9 mouse cellular contexts compared by ENCODE assay signal in the genomic region with DNA sequence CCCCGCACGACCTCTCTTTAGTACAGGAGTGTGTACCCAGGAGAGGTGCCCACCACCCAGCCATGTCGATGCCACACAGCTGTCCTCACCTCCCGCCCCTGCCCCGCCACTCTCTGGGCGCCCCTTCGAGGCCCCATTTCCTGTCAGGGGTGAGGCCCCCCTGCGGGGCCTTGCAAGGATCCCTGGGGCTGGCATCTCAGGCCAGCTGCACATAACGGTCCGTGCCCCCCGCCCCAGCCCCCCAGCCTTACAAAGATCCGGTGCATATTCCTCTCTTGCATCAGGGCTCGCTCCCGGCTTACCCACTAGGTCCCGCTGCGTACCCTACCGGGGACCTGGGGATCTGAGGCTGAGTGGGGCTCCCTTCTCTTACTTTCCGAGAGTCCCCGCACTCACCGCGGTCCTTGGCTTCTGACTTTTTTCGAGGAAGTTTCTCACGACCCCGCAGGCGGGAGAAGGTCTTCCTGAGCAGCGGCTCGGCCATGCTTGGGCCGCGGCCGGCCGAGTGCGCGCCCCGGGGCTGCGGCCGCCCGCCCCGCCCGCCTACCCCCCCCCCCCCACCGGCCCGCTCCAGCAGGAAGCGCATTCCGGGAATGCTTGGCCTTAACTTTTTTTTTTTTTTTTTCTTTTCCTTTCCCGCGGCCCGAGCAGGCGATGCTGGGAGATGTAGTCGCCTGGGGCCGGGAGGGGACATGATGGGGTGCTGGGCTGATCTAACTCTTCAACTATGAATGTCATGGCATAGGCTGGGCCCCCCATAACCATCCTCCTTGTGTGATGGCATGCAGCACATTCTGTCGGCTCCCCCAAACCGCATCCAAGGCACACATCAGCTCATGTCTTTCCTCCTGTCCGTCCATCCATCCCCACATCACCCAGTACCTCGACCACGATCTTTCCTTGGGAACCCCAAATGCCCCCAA. TPM values are rescaled to one million over a fixed set of nuclear protein-coding genes. Genes with fewer than 3 reads are reported as not detected.
DNase-seq lines count a peak whose midpoint lies in the region; ATAC-seq lines count a peak whose summit lies in the region.
"Had no signal": no experiment of that assay in that cellular context is flagged by ENCODE, and none has a peak within 500 bp of the region (broad histone marks: within the 10 kb centered on the region; RNA-seq: fewer than 3 reads in every experiment).

TSS of gene Syde1 (minus strand) at position 559 of the 923 bp plus-strand sequence.

- peak within 1 kb of the TSS; percentile 83 for H3K9ac ChIP-seq in embryonic facial prominence, embryonic 13.5 days
- peak within 1 kb of the TSS; percentile 94 for H3K9ac ChIP-seq in heart, embryonic 13.5 days
- peak within 1 kb of the TSS; percentile 79 for H3K9ac ChIP-seq in kidney, embryonic 15.5 days

- intact Hi-C loops in left cerebral cortex, postnatal 4 days (cut with DNase I): no loop called here

- H3K4me3 ChIP-seq in embryonic facial prominence, embryonic 13.5 days: peak within 1 kb of the TSS; percentile 65
- peak within 1 kb of the TSS; percentile 89 for H3K4me3 ChIP-seq in heart, embryonic 13.5 days
- H3K4me3 ChIP-seq in kidney, embryonic 15.5 days (replicated peaks): peak within 1 kb of the TSS; percentile 60

- no peaks in the 10 kb centered on the region for H3K9me3 ChIP-seq in embryonic facial prominence, embryonic 13.5 days
- no peaks in the 10 kb centered on the region for H3K9me3 ChIP-seq in heart, embryonic 13.5 days
- no peaks in the 10 kb centered on the region for H3K9me3 ChIP-seq in kidney, embryonic 15.5 days (replicated peaks)
- H3K9me3 ChIP-seq: G1E had no signal

- H3K4me1 ChIP-seq in embryonic facial prominence, embryonic 13.5 days: peaks cover 16% of the 10 kb centered on the region
- peaks cover 15% of the 10 kb centered on the region for H3K4me1 ChIP-seq in heart, embryonic 13.5 days
- H3K4me1 ChIP-seq in kidney, embryonic 15.5 days: peaks cover 18% of the 10 kb centered on the region

- 3% methylated on average over 47 of the region's 54 CpGs for WGBS in embryonic facial prominence, embryonic 13.5 days
- 4% methylated on average over 48 of the region's 54 CpGs for WGBS in heart, embryonic 13.5 days
- WGBS in kidney, embryonic 15.5 days: 3% methylated on average over 51 of the region's 54 CpGs

- peak; percentile 65 for ATAC-seq in frontal cortex, adult (ENCODE audit: low TSS enrichment)
- peak; percentile 64 for ATAC-seq in embryonic facial prominence, embryonic 13.5 days (ENCODE audit: insufficient number of reproducible peaks, insufficient read depth, low FRiP score, low TSS enrichment, low read depth)
- peak; percentile 48; the same call in 1 of the 2 replicates for ATAC-seq in heart, embryonic 13.5 days (ENCODE audit: extremely low read depth, insufficient number of reproducible peaks, low FRiP score, low TSS enrichment)
- peak; percentile 84 for ATAC-seq in kidney, embryonic 15.5 days (replicated peaks; ENCODE audit: low FRiP score)

- no peak for DNase-seq in frontal cortex, adult 2 months (ENCODE audit: extremely low spot score in 1 of 2, low spot score in 1 of 2)
- DNase-seq in lung, postnatal 14 days: peak; percentile 60
- DNase-seq in skeletal muscle tissue, adult 2 months (ENCODE audit: low read depth, low spot score): peak; percentile 48
- no peak for DNase-seq in left cerebral cortex, postnatal 4 days

- peak within 1 kb of the TSS; percentile 82 for H3K4me2 ChIP-seq in embryonic facial prominence, embryonic 13.5 days
- peak within 1 kb of the TSS; percentile 86 for H3K4me2 ChIP-seq in heart, embryonic 13.5 days
- peak within 1 kb of the TSS; percentile 70 for H3K4me2 ChIP-seq in kidney, embryonic 15.5 days

- H3K27me3 ChIP-seq in embryonic facial prominence, embryonic 13.5 days: no peaks in the 10 kb centered on the region
- H3K27me3 ChIP-seq in heart, embryonic 13.5 days (replicated peaks): no peaks in the 10 kb centered on the region
- no peaks in the 10 kb centered on the region for H3K27me3 ChIP-seq in kidney, embryonic 15.5 days

- peak within 1 kb of the TSS; percentile 92 for H3K27ac ChIP-seq in embryonic facial prominence, embryonic 13.5 days
- peak within 1 kb of the TSS; percentile 95 for H3K27ac ChIP-seq in heart, embryonic 13.5 days (replicated peaks)
- H3K27ac ChIP-seq in kidney, embryonic 15.5 days: peak within 1 kb of the TSS; percentile 86

- peaks cover 32% of the 10 kb centered on the region for H3K36me3 ChIP-seq in embryonic facial prominence, embryonic 13.5 days
- peaks cover 33% of the 10 kb centered on the region for H3K36me3 ChIP-seq in heart, embryonic 13.5 days
- peaks cover 29% of the 10 kb centered on the region for H3K36me3 ChIP-seq in kidney, embryonic 15.5 days
- H3K36me3 ChIP-seq: G1E had no signal

RNA-seq across cellular contexts. Expression of gene Syde1, which starts in this region (rescaled TPM):
- 7.3 and 8.2 TPM in 2 replicates for polyA plus RNA-seq in frontal cortex, adult 2 months (2012; rRNA removed)
- 22.4 and 22.6 TPM in 2 replicates for polyA plus RNA-seq in embryonic facial prominence, embryonic 13.5 days (2015; fragmentation: Nextera tagmentation; extraction: Ambion mirVana)
- 14.4 and 14.7 TPM in 2 replicates for polyA plus RNA-seq in heart, embryonic 13.5 days (2015; fragmentation: Nextera tagmentation; extraction: Ambion mirVana)
- polyA plus RNA-seq in kidney, embryonic 15.5 days (2015; fragmentation: Nextera tagmentation; extraction: Ambion mirVana): 16.7 and 18.7 TPM in 2 replicates
- total RNA-seq in left cerebral cortex, postnatal 4 days (2021): 1 to 10 TPM; 4.1 to 4.7 TPM
- total RNA-seq: G1E had no signal
- polyA plus RNA-seq: G1E had no signal

Comparison
In these comparisons a context has a peak if more than half of its experiments do, and no peak if none do; other contexts are left out.
1. DNase-seq: peak in lung, postnatal 14 days (single experiment) and skeletal muscle tissue, adult 2 months (single experiment); none in frontal cortex, adult 2 months (0 of 2) and left cerebral cortex, postnatal 4 days (single experiment).
2. Peak in every context shown above with its lines, with median percentiles within 50 percentile points of each other: ATAC-seq, H3K27ac ChIP-seq, H3K4me2 ChIP-seq, H3K4me3 ChIP-seq and H3K9ac ChIP-seq.